Mouse (Mus musculus): Measurements from ENCODE around the gene Tdrd7. TPM values are rescaled to one million over a fixed set of nuclear protein-coding genes. Genes with fewer than 3 reads are reported as not detected.

The Tdrd7 gene
- polyA plus RNA-seq, 1 experiment from 2014 or later = 17.1 TPM

DNA sequence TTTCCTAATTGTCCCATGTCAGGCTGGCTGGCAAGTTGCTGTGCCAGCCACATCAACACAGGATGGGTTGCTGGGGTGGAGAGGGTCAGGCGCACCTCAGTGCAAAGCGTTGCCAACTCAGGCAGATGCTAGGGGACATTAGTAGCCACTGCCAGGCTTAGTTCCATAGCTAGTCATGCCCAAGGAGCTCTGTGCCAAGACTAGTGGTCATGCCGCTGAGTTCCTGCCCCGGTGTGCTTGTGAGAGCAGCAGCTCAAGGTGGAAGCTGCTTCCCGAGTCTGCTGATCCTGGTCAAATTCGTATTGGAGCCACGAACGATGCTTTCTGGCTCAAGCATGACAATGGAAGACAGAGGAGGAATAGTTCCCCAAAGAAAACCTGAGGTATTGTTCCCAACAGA, 9.0 kb upstream of the Tdrd7 start:
- Histone ChIP-seq H3K9ac (no peak overlapping the region), H3K4me1 (no peaks in the 10 kb centered on the region), H3K9me3 (no peaks in the 10 kb centered on the region), H3K27me3 (no peaks in the 10 kb centered on the region), H3K4me3 (no peak overlapping the region), H3K4me2 (no peak overlapping the region), H3K27ac (no peak overlapping the region), H3K36me3 (no peaks in the 10 kb centered on the region)
- WGBS = 95% methylated on average over 8 of the region's 8 CpGs
- no peak for ATAC-seq (ENCODE audit: borderline replicate concordance, extremely low read depth, low FRiP score, low TSS enrichment)

DNA sequence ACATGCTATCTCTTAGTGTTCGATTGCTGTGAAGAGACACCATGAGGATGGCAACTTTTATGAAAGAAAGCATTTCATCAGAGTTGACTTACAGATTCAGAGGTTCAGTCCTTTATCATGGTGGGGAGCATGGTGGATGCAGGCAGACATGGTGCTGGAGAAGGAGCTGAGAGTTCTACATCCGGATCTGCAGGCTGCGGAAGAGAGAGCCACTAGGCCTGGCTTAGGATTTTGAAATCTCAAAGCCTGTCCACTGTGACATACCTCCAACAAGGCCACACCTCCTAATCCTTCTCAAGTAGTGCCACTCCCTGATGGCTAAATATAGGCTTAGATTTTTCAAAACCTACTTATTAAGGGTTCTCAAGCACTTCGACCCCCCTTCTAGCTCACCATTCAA, 8.4 kb upstream of the Tdrd7 start:
- Histone ChIP-seq H3K4me2 (no peak overlapping the region), H3K36me3 (no peaks in the 10 kb centered on the region), H3K27ac (no peak overlapping the region), H3K4me3 (no peak overlapping the region), H3K4me1 (no peaks in the 10 kb centered on the region), H3K27me3 (no peaks in the 10 kb centered on the region), H3K9me3 (no peaks in the 10 kb centered on the region), H3K9ac (no peak overlapping the region)
- WGBS = 89% methylated on average over 4 of the region's 4 CpGs
- no peak for ATAC-seq (ENCODE audit: borderline replicate concordance, extremely low read depth, low FRiP score, low TSS enrichment)

DNA sequence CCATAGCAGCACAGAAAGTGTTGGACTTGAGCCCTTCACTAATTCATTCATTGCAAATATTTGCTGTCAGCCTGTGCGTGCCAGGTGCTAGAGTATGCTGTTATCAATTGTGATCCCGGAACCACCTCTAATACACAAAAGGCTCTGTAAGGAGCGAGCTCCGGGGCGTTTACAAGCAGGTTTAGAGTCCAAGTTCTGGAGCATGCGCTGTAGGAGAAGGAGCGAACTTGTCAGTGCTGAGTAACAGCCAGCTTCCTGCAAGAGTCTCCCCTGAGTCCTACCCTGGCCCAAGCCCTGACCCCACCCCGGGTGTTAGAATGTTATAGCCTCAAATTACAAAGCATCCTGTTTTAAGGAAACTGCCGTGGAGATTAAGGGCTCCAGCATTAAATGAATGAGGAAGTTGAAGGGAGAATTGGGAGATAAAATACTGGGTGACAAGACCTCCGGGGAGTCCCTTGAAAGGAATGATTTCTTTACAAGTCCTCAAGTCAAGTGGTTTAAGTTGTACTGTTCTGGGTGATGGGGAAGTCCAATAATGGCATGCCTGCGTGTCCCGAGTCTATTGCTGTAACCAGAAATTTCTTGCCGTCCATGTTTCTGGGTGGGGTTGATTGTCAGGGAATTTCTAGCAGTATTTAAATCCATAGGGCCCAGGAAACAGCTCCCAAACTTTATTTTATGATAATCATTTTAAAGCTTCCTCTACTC, 758 bp downstream of the Tdrd7 start:
- Histone ChIP-seq H3K27ac (peak overlapping the region; percentile 66), H3K4me3 (no peak overlapping the region), H3K4me2 (peak overlapping the region; percentile 34), H3K27me3 (no peaks in the 10 kb centered on the region), H3K9me3 (no peaks in the 10 kb centered on the region), H3K9ac (no peak overlapping the region), H3K4me1 (peaks cover 26% of the 10 kb centered on the region), H3K36me3 (no peaks in the 10 kb centered on the region)
- WGBS = 13% methylated on average over 13 of the region's 13 CpGs
- ATAC-seq (ENCODE audit: borderline replicate concordance, extremely low read depth, low FRiP score, low TSS enrichment) = peak; percentile 28; the same call in 1 of the 2 replicates

DNA sequence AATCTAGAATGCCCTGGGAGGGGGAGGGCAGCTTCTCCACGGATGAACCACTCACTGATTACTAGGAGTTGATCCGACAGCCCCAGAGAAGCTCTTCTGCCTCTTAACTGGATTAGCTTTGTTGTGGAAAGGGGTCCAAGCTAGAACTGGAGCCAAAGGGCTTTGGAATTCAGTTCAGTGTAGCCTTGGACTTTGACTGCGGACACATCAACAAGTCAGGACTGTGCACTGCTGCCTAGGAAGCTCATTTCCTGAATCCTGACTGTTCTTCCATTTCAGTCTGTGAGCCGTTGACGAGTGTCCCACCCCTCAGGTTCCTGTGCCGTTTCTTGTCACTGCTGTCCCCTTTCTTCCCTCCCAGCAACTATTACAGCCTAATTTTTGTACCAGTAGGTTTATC, 1.6 kb downstream of the Tdrd7 start:
- H3K27ac ChIP-seq = peak overlapping the region; percentile 66
- H3K9ac ChIP-seq = no peak overlapping the region
- no peaks in the 10 kb centered on the region for H3K36me3 ChIP-seq
- no peaks in the 10 kb centered on the region for H3K27me3 ChIP-seq
- peaks cover 29% of the 10 kb centered on the region for H3K4me1 ChIP-seq
- no peaks in the 10 kb centered on the region for H3K9me3 ChIP-seq
- ATAC-seq (ENCODE audit: borderline replicate concordance, extremely low read depth, low FRiP score, low TSS enrichment) = no peak
- H3K4me3 ChIP-seq = no peak overlapping the region
- no peak overlapping the region for H3K4me2 ChIP-seq
- WGBS = 21% methylated on average over 6 of the region's 6 CpGs

DNA sequence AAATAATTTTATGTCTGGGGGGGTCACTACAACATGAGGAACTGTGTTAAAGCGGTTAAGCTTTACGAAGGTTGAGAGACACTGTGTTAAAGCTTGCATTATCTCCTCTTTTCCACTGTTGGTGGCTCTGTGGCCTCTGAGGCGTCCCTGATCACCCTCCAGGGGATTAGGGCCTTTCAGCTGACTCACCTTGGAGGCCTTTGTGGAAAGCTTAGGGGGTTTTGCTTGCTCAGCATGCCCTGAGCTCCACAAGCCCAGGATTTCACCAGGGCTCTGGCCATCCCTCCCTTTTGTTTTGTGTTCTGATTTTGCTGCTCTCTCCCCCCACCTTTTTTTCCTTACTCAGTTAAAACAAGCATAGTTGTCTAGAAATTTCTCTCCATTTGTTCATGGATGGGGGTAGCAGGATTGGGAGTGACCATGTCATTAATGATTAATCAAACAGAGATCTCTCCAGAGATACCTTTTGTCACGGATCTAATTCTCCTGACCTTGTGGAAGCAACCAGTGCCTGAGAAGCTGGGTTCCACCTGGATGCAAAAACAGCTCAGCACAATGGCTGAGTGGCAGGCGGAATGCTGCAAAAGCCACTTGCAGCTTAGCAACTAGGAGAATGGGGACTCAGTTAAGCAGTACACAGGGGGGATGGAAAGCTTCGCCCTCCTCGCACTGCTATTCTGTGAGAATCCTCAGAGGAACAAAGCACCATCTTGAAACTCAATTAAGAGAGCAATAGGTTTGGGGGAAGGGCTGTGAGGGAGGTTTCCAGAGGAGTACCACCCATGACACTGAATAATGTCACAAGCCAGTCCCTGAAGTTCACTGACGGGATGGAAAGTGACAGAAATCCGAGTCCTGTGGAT, 2.6 kb downstream of the Tdrd7 start:
- no peak for ATAC-seq (ENCODE audit: borderline replicate concordance, extremely low read depth, low FRiP score, low TSS enrichment)
- H3K4me2 ChIP-seq = no peak overlapping the region
- H3K27me3 ChIP-seq = no peaks in the 10 kb centered on the region
- H3K4me3 ChIP-seq = no peak overlapping the region
- no peak overlapping the region for H3K9ac ChIP-seq
- no peaks in the 10 kb centered on the region for H3K9me3 ChIP-seq
- no peak overlapping the region for H3K27ac ChIP-seq
- H3K4me1 ChIP-seq = peaks cover 29% of the 10 kb centered on the region
- H3K36me3 ChIP-seq = no peaks in the 10 kb centered on the region
- 52% methylated on average over 9 of the region's 9 CpGs for whole genome bisulfite sequencing

DNA sequence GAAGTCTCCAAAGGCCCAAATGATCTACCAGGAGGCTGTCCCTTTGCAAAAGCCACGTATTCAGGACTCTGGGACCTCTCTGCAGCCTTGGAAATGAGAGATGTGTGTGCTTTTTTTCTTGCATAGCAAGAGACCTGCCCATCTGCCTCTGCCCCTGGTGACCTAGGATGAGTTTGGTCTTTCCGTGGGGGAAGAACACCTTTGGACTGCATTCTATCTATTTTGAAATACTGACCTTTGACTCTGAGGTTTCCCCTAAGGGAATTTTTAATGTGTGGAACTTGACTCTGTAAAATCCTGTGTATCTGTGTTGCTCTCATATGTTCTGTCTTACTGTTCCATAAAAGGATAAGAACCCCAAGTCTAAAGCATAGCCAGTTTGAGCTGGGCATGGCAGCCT, 3.9 kb downstream of the Tdrd7 start:
- H3K27ac ChIP-seq = no peak overlapping the region
- H3K4me3 ChIP-seq = no peak overlapping the region
- H3K9ac ChIP-seq = no peak overlapping the region
- H3K36me3 ChIP-seq = no peaks in the 10 kb centered on the region
- no peaks in the 10 kb centered on the region for H3K9me3 ChIP-seq
- H3K4me1 ChIP-seq = peaks cover 33% of the 10 kb centered on the region
- 57% methylated on average over 2 of the region's 2 CpGs for WGBS
- no peaks in the 10 kb centered on the region for H3K27me3 ChIP-seq
- no peak for ATAC-seq (ENCODE audit: borderline replicate concordance, extremely low read depth, low FRiP score, low TSS enrichment)
- H3K4me2 ChIP-seq = no peak overlapping the region

DNA sequence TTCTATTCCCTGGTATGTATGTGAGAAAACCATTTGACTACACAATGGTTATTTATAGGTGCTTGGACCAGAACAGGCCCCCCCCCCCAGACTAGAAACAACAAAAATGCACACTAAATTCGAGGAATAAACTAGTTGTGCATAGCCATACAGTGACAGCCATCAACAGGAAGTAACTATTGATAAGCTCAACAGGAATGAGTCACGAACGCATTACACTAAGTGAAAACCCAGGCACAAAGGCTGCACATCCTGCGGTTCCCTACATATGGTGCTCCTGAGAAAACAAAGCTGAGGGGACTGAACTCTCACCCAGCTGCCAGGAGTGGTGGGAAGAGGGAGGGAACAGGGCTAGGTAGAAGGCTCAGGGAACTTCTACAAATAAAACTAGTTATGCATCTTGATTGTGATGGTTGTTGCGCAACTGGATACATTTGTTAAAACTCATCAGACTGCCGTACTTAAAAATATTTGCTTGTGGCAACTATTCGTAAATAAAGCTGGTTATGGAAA, 5.0 kb downstream of the Tdrd7 start:
- no peak overlapping the region for H3K27ac ChIP-seq
- no peak for ATAC-seq (ENCODE audit: borderline replicate concordance, extremely low read depth, low FRiP score, low TSS enrichment)

DNA sequence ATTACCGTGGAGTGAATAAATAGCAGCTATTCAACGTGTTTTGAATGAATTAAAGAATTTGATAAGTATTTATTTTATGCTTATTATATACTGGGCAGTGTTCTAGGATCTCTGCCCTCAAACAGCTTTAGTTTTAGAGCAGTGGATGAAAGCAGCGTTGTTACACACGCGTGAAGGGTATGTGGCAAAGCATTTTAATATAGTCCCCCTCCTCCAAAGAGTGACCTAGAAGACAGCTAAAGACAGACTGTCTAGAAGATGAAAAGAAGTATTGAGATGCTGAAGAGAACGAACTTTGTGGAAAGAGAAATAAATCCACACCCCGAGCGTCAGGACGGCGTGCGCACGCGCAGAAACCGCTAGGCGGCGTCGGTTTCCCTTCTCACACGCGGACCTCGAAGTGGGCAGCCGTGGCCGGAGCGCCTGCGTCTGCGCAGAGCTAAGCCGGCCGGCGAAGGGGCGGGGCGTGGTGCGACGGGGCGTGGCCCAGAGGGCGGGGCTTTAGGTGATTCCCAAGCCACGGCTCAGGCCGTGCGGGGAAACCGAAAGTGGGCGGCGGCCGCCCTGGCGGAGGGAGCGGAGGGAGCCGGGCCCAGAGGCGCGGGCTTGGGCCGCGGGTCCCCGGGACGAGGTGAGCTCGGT, 6.8 kb downstream of the Tdrd7 start:
- peak overlapping the region; percentile 85 for H3K4me2 ChIP-seq
- H3K9ac ChIP-seq = peak overlapping the region; percentile 70
- no peaks in the 10 kb centered on the region for H3K36me3 ChIP-seq
- H3K27ac ChIP-seq = peak overlapping the region; percentile 62
- peak overlapping the region; percentile 77 for H3K4me3 ChIP-seq
- H3K4me1 ChIP-seq = peaks cover 10% of the 10 kb centered on the region; the same call in 1 of the 2 replicates
- 0 out of 2 replicates have a peak, but pooled peaks cover 5% of the 10 kb centered on the region for H3K27me3 ChIP-seq
- H3K9me3 ChIP-seq = no peaks in the 10 kb centered on the region
- peak; percentile 97 for ATAC-seq (ENCODE audit: borderline replicate concordance, extremely low read depth, low FRiP score, low TSS enrichment)
- WGBS = 2% methylated on average over 51 of the region's 51 CpGs

More for the DNA sequence above, 5.0 kb downstream of the Tdrd7 start:
- H3K9me3 ChIP-seq = no peaks in the 10 kb centered on the region
- peaks cover 27% of the 10 kb centered on the region for H3K4me1 ChIP-seq
- 0 out of 2 replicates have a peak, but pooled peaks cover 5% of the 10 kb centered on the region for H3K27me3 ChIP-seq
- H3K36me3 ChIP-seq = no peaks in the 10 kb centered on the region
- no peak overlapping the region for H3K4me2 ChIP-seq
- H3K4me3 ChIP-seq = no peak overlapping the region
- no peak overlapping the region for H3K9ac ChIP-seq
- WGBS = 59% methylated on average over 7 of the region's 7 CpGs

DNA sequence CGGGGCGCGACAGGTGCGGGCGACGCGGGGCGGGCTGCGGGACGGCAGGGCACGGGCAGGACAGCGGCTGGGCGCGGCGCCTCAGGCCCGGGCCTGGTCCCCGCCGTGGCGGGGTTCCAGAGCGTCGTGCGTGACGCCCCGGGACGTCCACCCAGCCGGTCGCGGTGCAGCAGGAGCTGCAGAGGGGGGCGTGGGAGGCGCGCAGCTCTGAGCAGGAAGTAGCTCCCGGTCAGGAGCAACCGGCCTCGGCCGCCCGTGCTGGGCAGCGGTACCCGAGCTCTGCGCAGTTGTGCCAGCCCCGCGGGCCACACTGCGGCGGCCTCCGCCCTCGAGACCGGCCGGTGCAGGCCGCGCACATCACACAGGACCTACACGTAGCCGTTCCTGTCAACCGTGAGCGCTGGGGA, 7.3 kb downstream of the Tdrd7 start:
- Histone ChIP-seq H3K9me3 (no peaks in the 10 kb centered on the region), H3K9ac (peak overlapping the region; percentile 70), H3K4me2 (peak overlapping the region; percentile 85), H3K36me3 (no peaks in the 10 kb centered on the region), H3K4me3 (peak overlapping the region; percentile 77), H3K27me3 (0 out of 2 replicates have a peak, but pooled peaks cover 5% of the 10 kb centered on the region), H3K4me1 (0 out of 2 replicates have a peak, but pooled peaks cover 7% of the 10 kb centered on the region), H3K27ac (peak overlapping the region; percentile 62)
- under 1% methylated on average over 37 of the region's 53 CpGs for whole genome bisulfite sequencing
- ATAC-seq (ENCODE audit: borderline replicate concordance, extremely low read depth, low FRiP score, low TSS enrichment) = peak; percentile 81

DNA sequence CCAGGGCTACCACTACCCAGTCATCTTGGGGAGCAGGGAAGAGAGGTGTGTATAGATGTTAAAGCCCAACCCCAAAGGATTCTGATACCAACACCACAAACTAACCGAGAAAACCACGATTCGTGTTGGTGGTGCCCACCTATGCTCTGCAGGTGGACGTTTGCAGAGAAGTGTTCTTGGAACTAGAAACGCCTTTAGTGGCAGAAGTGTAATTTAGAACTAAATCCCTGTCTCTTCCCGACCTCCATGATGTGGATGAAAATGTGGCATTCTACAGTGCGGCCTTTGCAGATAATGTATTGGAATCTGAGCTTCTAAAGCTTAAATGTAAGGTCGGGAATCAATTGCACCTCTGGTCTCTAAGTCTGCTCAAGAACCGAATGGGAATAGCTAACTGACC, 7.8 kb downstream of the Tdrd7 start:
- H3K9ac ChIP-seq = peak overlapping the region; percentile 70
- H3K4me2 ChIP-seq = peak overlapping the region; percentile 85
- H3K27ac ChIP-seq = no peak overlapping the region
- ATAC-seq (ENCODE audit: borderline replicate concordance, extremely low read depth, low FRiP score, low TSS enrichment) = no peak
- H3K36me3 ChIP-seq = no peaks in the 10 kb centered on the region
- H3K4me3 ChIP-seq = peak overlapping the region; percentile 77
- H3K27me3 ChIP-seq = 0 out of 2 replicates have a peak, but pooled peaks cover 5% of the 10 kb centered on the region
- no peaks in the 10 kb centered on the region for H3K9me3 ChIP-seq
- 0 out of 2 replicates have a peak, but pooled peaks cover 7% of the 10 kb centered on the region for H3K4me1 ChIP-seq
- WGBS = 27% methylated on average over 9 of the region's 9 CpGs

DNA sequence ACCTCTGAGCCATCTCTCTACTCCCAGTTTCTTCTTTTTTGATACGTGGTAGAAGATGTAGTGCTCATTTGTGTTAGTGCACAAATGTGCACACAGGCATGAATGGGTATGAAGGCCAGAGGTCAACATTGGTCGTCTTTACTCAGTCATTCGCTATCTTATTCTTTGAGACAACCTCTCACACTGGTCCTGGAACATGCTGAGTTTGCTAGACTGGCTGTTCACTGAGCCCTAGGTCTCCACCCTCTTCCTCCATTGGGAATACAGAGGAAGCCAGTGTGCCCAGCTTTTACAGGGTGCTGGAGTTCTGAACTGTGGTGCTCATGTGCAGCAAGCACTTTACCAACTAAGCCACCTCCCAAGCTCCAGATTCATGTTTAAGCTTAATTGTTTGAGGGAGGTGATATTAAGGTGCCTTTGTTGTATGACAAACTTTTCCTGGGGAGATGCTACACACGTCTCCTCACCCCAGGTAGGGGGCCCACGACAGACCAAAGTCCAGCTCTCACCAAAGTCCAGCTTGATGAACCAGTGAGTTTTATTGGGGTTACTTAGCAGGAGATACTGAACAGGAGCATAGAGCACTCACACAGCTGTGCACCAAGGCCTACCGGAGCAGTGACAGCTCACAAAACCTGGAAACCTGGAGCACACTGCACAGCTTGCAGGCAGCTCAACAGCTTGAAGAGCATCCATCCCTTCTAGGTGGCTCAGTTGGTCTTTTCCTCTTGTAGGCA, 12.0 kb downstream of the Tdrd7 start:
- ATAC-seq (ENCODE audit: borderline replicate concordance, extremely low read depth, low FRiP score, low TSS enrichment) = no peak
- H3K9ac ChIP-seq = no peak overlapping the region
- no peak overlapping the region for H3K27ac ChIP-seq
- no peaks in the 10 kb centered on the region for H3K9me3 ChIP-seq
- H3K4me2 ChIP-seq = no peak overlapping the region
- WGBS = 78% methylated on average over 6 of the region's 6 CpGs
- no peaks in the 10 kb centered on the region for H3K36me3 ChIP-seq
- H3K27me3 ChIP-seq = 0 out of 2 replicates have a peak, but pooled peaks cover 5% of the 10 kb centered on the region
- H3K4me1 ChIP-seq = 0 out of 2 replicates have a peak, but pooled peaks cover 4% of the 10 kb centered on the region
- no peak overlapping the region for H3K4me3 ChIP-seq

Data from lung, embryonic 15.5 days (tissue).